Mouse (Mus musculus) testis, adult 2 months (tissue): ENCODE results near the gene Gm35134. TPM values are rescaled to one million over a fixed set of nuclear protein-coding genes. Genes with fewer than 3 reads are reported as not detected.
"Not testable (repeated sequence)": the region's sequence is repeated elsewhere in the genome, so short reads cannot be mapped to it uniquely, and the experiment has no call there.

Experiments
- H3K27ac ChIP-seq: fragments of 200-500 bp; 2 replicates; pipeline ENCODE4 v1.5.1; 2012; ENCODE audit warnings: low read depth, low read length; ENCODE audit not compliant: control insufficient read depth, insufficient read depth
- H3K27me3 ChIP-seq: fragments of 200-500 bp; 2 replicates; pipeline ENCODE4 v1.6.1; 2012; ENCODE audit warnings: mild to moderate bottlenecking, low read length, moderate library complexity; ENCODE audit not compliant: control insufficient read depth, insufficient read depth
- H3K36me3 ChIP-seq: fragments of 200-500 bp; 2 replicates; pipeline ENCODE4 v1.6.1; 2012; ENCODE audit warnings: mild to moderate bottlenecking, low read length; ENCODE audit not compliant: control insufficient read depth, insufficient read depth
- H3K4me1 ChIP-seq: fragments of 200-500 bp; 2 replicates; pipeline ENCODE4 v1.6.1; 2012; ENCODE audit warnings: low read length; ENCODE audit not compliant: control insufficient read depth, insufficient read depth
- H3K4me3 ChIP-seq: fragments of 200-500 bp; 2 replicates; pipeline ENCODE4 v1.5.1; 2012; ENCODE audit warnings: low read depth, mild to moderate bottlenecking, low read length, moderate library complexity, mixed read lengths; ENCODE audit not compliant: control insufficient read depth
- polyA plus RNA-seq: library from polyadenylated mRNA; depleted of rRNA; stranded (reverse); fragments of >200 nt; gene quantifications from 2 replicates; pipeline ENCODE4 v1.2.3, GENCODE M21; 2012; rRNA removed

The Gm35134 gene
- polyA plus RNA-seq: 0.12 TPM in 1 of 2 replicates, not detected in the other

- H3K4me3 ChIP-seq, H3K27me3 ChIP-seq, H3K4me1 ChIP-seq, H3K36me3 ChIP-seq, H3K27ac ChIP-seq: not testable (repeated sequence)
Measured at GRCm38 (mm10) chrY:19112707-19113106, at the start of gene Gm35134. Gene Gm35134 (plus strand): TSS chrY:19113007.
